Mouse (Mus musculus) bone marrow macrophage, adult 2 months (primary cell): ENCODE results near the gene Ccnd1. TPM values are rescaled to one million over a fixed set of nuclear protein-coding genes. Genes with fewer than 3 reads are reported as not detected.

Experiments used
- H3K27ac ChIP-seq: 2 replicates; pipeline ENCODE4 v1.5.1; 2012; ENCODE audit warnings: low read depth, low read length; ENCODE audit not compliant: insufficient read depth
- H3K4me1 ChIP-seq: 2 replicates; pipeline ENCODE4 v1.6.1; 2012; ENCODE audit warnings: low read length; ENCODE audit not compliant: control insufficient read depth, insufficient read depth
- H3K4me3 ChIP-seq: 2 replicates; pipeline ENCODE4 v1.5.1; 2012; ENCODE audit warnings: mild to moderate bottlenecking, low read length, moderate library complexity; ENCODE audit not compliant: insufficient read depth
- CTCF ChIP-seq: IDR thresholded peaks from 2 replicates; pipeline ENCODE4 v1.5.1; 2012; ENCODE audit warnings: low read depth, mild to moderate bottlenecking, low read length, moderate library complexity
- POLR2A ChIP-seq: IDR thresholded peaks from 2 replicates; pipeline ENCODE4 v1.6.1; 2012; ENCODE audit warnings: mild to moderate bottlenecking, low read depth, low read length, borderline replicate concordance
- polyA plus RNA-seq: library from polyadenylated mRNA; stranded (reverse); fragments of >200 nt; gene quantifications from 2 replicates; pipeline ENCODE4 v1.2.4, GENCODE M21; 2012; ENCODE audit not compliant: missing spikeins, insufficient read depth, insufficient read length

Ccnd1 gene
- polyA plus RNA-seq, 1 experiment: 31.9 TPM

DNA sequence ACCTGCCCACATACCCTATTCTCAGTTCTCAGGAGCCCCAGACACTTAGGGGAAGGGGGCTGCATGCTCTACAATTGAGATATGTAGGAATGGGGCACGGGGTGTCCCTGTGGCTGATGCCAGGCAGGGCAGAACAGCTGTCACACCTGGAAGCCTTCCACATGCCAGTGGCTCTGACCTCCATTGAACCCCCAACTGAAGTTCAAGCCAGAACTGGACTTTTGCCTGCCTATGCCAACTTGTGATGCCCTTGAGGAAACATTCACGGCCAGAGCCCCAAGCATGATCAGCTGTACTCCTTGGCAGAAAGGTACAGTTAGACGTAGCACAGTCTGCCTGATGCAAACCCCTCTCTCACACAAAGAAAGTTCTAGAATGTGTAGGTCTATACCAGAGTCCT lies 6.4 kb downstream of the Ccnd1 start:
- Histone ChIP-seq H3K4me3 (no peak overlapping the region), H3K4me1 (peaks cover 31% of the 10 kb centered on the region), H3K27ac (no peak overlapping the region)
- TF ChIP-seq POLR2A: no peak
- no peak for TF ChIP-seq CTCF

GRCm38 (mm10) chr7:144932389-144932937 lies 7.3 kb downstream of the Ccnd1 start:
- H3K4me1 ChIP-seq: peaks cover 31% of the 10 kb centered on the region

GRCm38 (mm10) chr7:144931778-144932177 lies 7.9 kb downstream of the Ccnd1 start:
- peak; percentile 92 for TF ChIP-seq CTCF
- no peak for TF ChIP-seq POLR2A
- Histone ChIP-seq H3K27ac (peak overlapping the region; percentile 70; the same call in 1 of the 2 replicates), H3K4me3 (no peak overlapping the region), H3K4me1 (peaks cover 31% of the 10 kb centered on the region)

More at GRCm38 (mm10) chr7:144932389-144932937, 7.3 kb downstream of the Ccnd1 start:
- Histone ChIP-seq H3K4me3 (no peak overlapping the region), H3K27ac (peak overlapping the region; percentile 70)
- no peak for TF ChIP-seq POLR2A
- TF ChIP-seq CTCF: no peak

DNA sequence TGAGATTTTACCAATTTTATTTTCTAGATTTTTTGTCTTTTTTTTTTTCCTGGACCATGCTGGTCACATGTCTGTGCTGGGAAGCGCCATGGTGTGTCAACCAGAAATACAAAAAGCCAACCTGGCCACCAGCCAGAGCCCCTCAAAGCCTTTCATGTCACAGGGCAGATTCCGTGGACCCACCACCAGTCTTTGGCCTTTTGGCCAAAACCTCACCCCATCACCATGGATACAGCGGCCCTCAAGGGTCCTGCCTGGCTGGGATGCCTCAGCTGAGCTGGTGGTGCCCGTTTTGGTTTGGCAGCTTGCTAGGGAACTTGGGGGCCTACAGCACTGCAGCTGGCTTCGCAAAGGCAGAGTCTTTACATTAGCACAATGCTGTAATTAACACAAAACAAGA lies 9.8 kb downstream of the Ccnd1 start:
- Histone ChIP-seq H3K4me1 (peaks cover 22% of the 10 kb centered on the region), H3K4me3 (no peak overlapping the region), H3K27ac (no peak overlapping the region)
- TF ChIP-seq POLR2A (no peak), CTCF (no peak)

DNA sequence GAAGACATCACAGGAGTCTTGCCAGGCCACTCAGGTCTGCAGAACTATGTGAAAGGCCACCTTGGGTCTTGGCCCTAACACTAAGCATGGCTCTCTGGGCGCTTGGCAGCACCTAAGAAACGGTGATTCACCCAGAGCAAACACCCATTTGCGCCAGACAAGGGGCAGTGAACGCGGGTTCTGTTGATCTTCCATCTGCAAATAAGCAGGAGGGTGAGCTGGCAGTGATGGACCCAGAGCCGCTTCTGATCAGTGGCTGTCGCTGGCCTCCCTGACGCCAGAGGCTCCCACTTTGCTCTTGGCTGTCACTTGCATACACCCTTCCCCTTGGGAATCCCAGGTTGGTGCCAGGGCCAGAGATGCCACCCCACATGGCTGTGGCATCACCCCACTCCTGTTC lies 10.2 kb downstream of the Ccnd1 start:
- TF ChIP-seq CTCF (no peak), POLR2A (no peak)
- peaks cover 22% of the 10 kb centered on the region for H3K4me1 ChIP-seq
- no peak overlapping the region for H3K27ac ChIP-seq
- H3K4me3 ChIP-seq: no peak overlapping the region

- Histone ChIP-seq H3K4me3 (no peak overlapping the region), H3K27ac (no peak overlapping the region), H3K4me1 (peaks cover 18% of the 10 kb centered on the region)
- TF ChIP-seq CTCF: no peak
- TF ChIP-seq POLR2A: no peak
Observed at GRCm38 (mm10) chr7:144928889-144929210, 10.9 kb downstream of the Ccnd1 start.

DNA sequence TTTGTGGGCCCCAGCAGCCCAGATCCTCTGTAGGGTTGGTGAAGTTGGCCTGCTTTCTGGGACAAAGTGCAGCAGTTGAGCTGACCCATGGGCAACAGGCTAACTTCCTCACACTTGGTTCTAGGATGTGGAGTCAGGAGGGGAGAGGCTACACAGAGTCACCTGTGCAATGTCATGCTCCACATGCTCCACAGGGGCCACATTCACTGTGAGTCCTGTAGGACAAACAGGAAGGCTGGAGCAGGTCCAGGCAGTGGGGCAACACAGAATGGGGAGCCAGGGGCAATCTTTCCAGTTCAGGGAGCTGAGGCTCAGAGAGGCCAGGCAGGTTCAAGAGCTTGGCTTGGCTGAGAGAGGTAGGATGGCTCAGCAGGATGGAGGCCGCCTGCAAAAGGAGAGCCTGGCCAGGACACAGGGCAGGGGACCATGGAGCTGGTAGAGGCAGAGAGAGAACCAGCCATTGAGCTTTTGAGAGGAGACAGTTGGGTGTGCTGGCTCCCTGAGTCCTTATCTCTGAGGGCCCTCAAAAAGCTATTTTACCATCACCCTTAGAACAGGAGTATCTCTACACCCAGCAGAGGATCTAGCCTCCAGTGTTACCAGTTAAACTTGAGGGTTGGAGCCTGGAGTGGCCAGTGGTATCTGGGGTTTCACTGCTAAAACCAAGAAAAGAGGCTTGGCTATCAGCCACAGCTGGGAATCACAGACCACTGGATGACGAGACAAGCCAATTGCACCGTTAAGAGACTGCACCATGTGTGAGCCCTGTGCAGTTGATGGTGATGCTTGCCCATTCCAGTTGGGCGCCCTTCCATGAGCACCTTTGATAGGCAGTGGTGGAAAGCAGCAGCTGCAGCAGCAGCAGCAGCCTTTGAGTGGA lies 11.5 kb downstream of the Ccnd1 start:
- H3K27ac ChIP-seq: no peak overlapping the region
- H3K4me3 ChIP-seq: no peak overlapping the region
- TF ChIP-seq POLR2A (no peak), CTCF (no peak)
- peaks cover 21% of the 10 kb centered on the region for H3K4me1 ChIP-seq

GRCm38 (mm10) chr7:144927591-144927990 lies 12.1 kb downstream of the Ccnd1 start:
- H3K27ac ChIP-seq: no peak overlapping the region
- H3K4me1 ChIP-seq: peaks cover 18% of the 10 kb centered on the region
- TF ChIP-seq POLR2A (no peak), CTCF (no peak)
- H3K4me3 ChIP-seq: no peak overlapping the region

- Histone ChIP-seq H3K27ac (no peak overlapping the region), H3K4me1 (peaks cover 29% of the 10 kb centered on the region), H3K4me3 (no peak overlapping the region)
- TF ChIP-seq CTCF (no peak), POLR2A (no peak)
Observed at GRCm38 (mm10) chr7:144918823-144919222, 20.9 kb downstream of the Ccnd1 start.

- H3K4me3 ChIP-seq: peak within 1 kb of the TSS; percentile 89
- peak within 1 kb of the TSS; percentile 71 for H3K27ac ChIP-seq
Observed at GRCm38 (mm10) chr7:144914948-144915750, 24.6 kb downstream of the Ccnd1 start, which contains the start of gene LTO1. TSS of gene LTO1 (plus strand) at chr7:144915100.

More at GRCm38 (mm10) chr7:144914948-144915750, 24.6 kb downstream of the Ccnd1 start, which contains the start of gene LTO1:
- no peak for TF ChIP-seq CTCF
- TF ChIP-seq POLR2A: no peak
- H3K4me1 ChIP-seq: peaks cover 9% of the 10 kb centered on the region
